Mouse (Mus musculus): ENCODE data around the gene Aldh3b1.

DNA sequence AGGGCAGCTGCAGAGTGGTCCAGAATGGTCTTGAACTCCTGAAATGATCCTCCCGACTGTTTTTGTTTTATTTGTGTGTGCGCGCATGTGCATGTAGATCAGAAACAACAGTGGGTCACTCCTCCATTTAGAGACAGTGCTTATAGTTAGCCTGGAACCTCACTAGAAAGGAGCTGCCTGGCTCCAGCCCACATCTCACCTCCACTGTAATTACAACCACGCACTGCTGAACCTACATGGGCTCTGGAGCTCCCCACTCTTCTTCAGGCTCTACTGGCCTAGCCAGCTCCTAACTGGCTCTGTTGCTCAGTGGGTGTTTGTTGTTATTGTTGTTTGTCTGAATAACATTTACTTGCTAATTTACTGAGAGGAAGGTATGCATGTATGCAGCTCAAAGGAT, 30.0 kb downstream of the Aldh3b1 start:
- TF ChIP-seq CTCF (IDR thresholded peaks at IDR 0.05; ENCODE audit: borderline replicate concordance, insufficient read depth, low read depth, low read length): no peak
- no peak for TF ChIP-seq POLR2A (IDR thresholded peaks at IDR 0.05; ENCODE audit: borderline replicate concordance, insufficient read depth, low read length)
